Mouse (Mus musculus): Measurements from ENCODE around the gene Ube2m. TPM values are rescaled to one million over a fixed set of nuclear protein-coding genes. Genes with fewer than 3 reads are reported as not detected.

The Ube2m gene
- polyA plus RNA-seq, 1 experiment from 2014 or later: 74.0 TPM

Other genes starting within 250 kb of the Ube2m start
- 39.1 and 44.4 TPM in 2 replicates for gene Zscan18, start 234.6 kb downstream of the Ube2m start, polyA plus RNA-seq (2015; fragmentation: Nextera tagmentation; extraction: Ambion mirVana)
- 32.6 and 33.9 TPM in 2 replicates for gene Zfp329, start 219.4 kb downstream of the Ube2m start, polyA plus RNA-seq (2015; fragmentation: Nextera tagmentation; extraction: Ambion mirVana)
- 30.1 and 30.6 TPM in 2 replicates for gene Zfp110, start 203.5 kb downstream of the Ube2m start, polyA plus RNA-seq (2015; fragmentation: Nextera tagmentation; extraction: Ambion mirVana)
- 8.2 and 8.7 TPM in 2 replicates for gene Zfp128, start 157.1 kb downstream of the Ube2m start, polyA plus RNA-seq (2015; fragmentation: Nextera tagmentation; extraction: Ambion mirVana)
- 11.1 and 11.5 TPM in 2 replicates for gene Zscan22, start 140.5 kb downstream of the Ube2m start, polyA plus RNA-seq (2015; fragmentation: Nextera tagmentation; extraction: Ambion mirVana)
- 512 and 515 TPM in 2 replicates for gene Rps5, start 116.0 kb downstream of the Ube2m start, polyA plus RNA-seq (2015; fragmentation: Nextera tagmentation; extraction: Ambion mirVana)
- 0.98 and 1.2 TPM in 2 replicates for gene Rnf225, start 110.9 kb downstream of the Ube2m start, polyA plus RNA-seq (2015; fragmentation: Nextera tagmentation; extraction: Ambion mirVana)
- gene Zfp324, start 72.4 kb downstream of the Ube2m start, polyA plus RNA-seq (2015; fragmentation: Nextera tagmentation; extraction: Ambion mirVana): 14.5 and 14.9 TPM in 2 replicates
- gene Zfp446, start 60.4 kb downstream of the Ube2m start, polyA plus RNA-seq (2015; fragmentation: Nextera tagmentation; extraction: Ambion mirVana): 13.1 and 13.8 TPM in 2 replicates
- gene Slc27a5, start 40.1 kb downstream of the Ube2m start, polyA plus RNA-seq (2015; fragmentation: Nextera tagmentation; extraction: Ambion mirVana): 0.24 and 0.43 TPM in 2 replicates
- 184 and 195 TPM in 2 replicates for gene Trim28, start 39.2 kb downstream of the Ube2m start, polyA plus RNA-seq (2015; fragmentation: Nextera tagmentation; extraction: Ambion mirVana)
- gene Zbtb45, start 28.2 kb downstream of the Ube2m start, polyA plus RNA-seq (2015; fragmentation: Nextera tagmentation; extraction: Ambion mirVana): 44.0 and 44.8 TPM in 2 replicates
- 179 and 188 TPM in 2 replicates for gene Chmp2a, start 3.5 kb downstream of the Ube2m start, polyA plus RNA-seq (2015; fragmentation: Nextera tagmentation; extraction: Ambion mirVana)
- gene Mzf1, start 16.5 kb upstream of the Ube2m start, polyA plus RNA-seq (2015; fragmentation: Nextera tagmentation; extraction: Ambion mirVana): 11.5 and 11.6 TPM in 2 replicates
- 0.12 and 0.35 TPM in 2 replicates for gene Vmn1r85, start 56.9 kb upstream of the Ube2m start, polyA plus RNA-seq (2015; fragmentation: Nextera tagmentation; extraction: Ambion mirVana)
- not detected in 2 replicates for gene Vmn1r86, start 81.6 kb upstream of the Ube2m start, polyA plus RNA-seq (2015; fragmentation: Nextera tagmentation; extraction: Ambion mirVana)
- gene Vmn1r87, start 101.9 kb upstream of the Ube2m start, polyA plus RNA-seq (2015; fragmentation: Nextera tagmentation; extraction: Ambion mirVana): not detected in 2 replicates
- gene Vmn1r88, start 121.3 kb upstream of the Ube2m start, polyA plus RNA-seq (2015; fragmentation: Nextera tagmentation; extraction: Ambion mirVana): not detected in 2 replicates
- not detected in 2 replicates for gene Vmn1r89, start 174.7 kb upstream of the Ube2m start, polyA plus RNA-seq (2015; fragmentation: Nextera tagmentation; extraction: Ambion mirVana)
- gene Lig1, start 239.0 kb upstream of the Ube2m start, polyA plus RNA-seq (2015; fragmentation: Nextera tagmentation; extraction: Ambion mirVana): 31.7 and 33.6 TPM in 2 replicates
- gene Zswim9, start 240.4 kb upstream of the Ube2m start, polyA plus RNA-seq (2015; fragmentation: Nextera tagmentation; extraction: Ambion mirVana): 12.9 and 15.2 TPM in 2 replicates